Mouse (Mus musculus): ENCODE results near the gene Hnrnpll. TPM values are rescaled to one million over a fixed set of nuclear protein-coding genes. Genes with fewer than 3 reads are reported as not detected.
"Not testable (repeated sequence)": the region's sequence is repeated elsewhere in the genome, so short reads cannot be mapped to it uniquely, and the experiment has no call there.

Gene Hnrnpll
- polyA plus RNA-seq, 1 experiment from 2014 or later, result 34.8 TPM

- Histone ChIP-seq H3K9ac (ENCODE audit: low read depth, low read length) (no peak overlapping the region), H3K9me3 (ENCODE audit: control insufficient read depth, low read length) (no peaks in the 10 kb centered on the region), H3K36me3 (ENCODE audit: control insufficient read depth, insufficient read depth, low read length) (peaks cover 5% of the 10 kb centered on the region), H3K27ac (ENCODE audit: low read length) (no peak overlapping the region), H3K4me3 (ENCODE audit: low read length) (no peak overlapping the region), H3K4me1 (ENCODE audit: control insufficient read depth, insufficient read depth, low read length) (no peaks in the 10 kb centered on the region), H3K4me2 (ENCODE audit: low read depth, low read length) (no peak overlapping the region), H3K27me3 (replicated peaks; ENCODE audit: control insufficient read depth, insufficient read depth, low read length) (no peaks in the 10 kb centered on the region)
- 89% methylated on average over 6 of the region's 6 CpGs for WGBS
- ATAC-seq, result no peak
These were observed 33.5 kb downstream of the Hnrnpll start for GRCm38 (mm10) chr17:80028675-80029074.

- H3K4me2 ChIP-seq (ENCODE audit: low read depth, low read length), result no peak overlapping the region
- H3K9me3 ChIP-seq (ENCODE audit: control insufficient read depth, low read length), result no peaks in the 10 kb centered on the region
- WGBS, result 95% methylated on average over 5 of the region's 5 CpGs
- no peak overlapping the region for H3K9ac ChIP-seq (ENCODE audit: low read depth, low read length)
- no peaks in the 10 kb centered on the region for H3K27me3 ChIP-seq (replicated peaks; ENCODE audit: control insufficient read depth, insufficient read depth, low read length)
- ATAC-seq, result peak; percentile 86
- no peaks in the 10 kb centered on the region; the same call in 1 of the 2 replicates for H3K36me3 ChIP-seq (ENCODE audit: control insufficient read depth, insufficient read depth, low read length)
- no peaks in the 10 kb centered on the region for H3K4me1 ChIP-seq (ENCODE audit: control insufficient read depth, insufficient read depth, low read length)
- no peak overlapping the region for H3K27ac ChIP-seq (ENCODE audit: low read length)
- no peak overlapping the region for H3K4me3 ChIP-seq (ENCODE audit: low read length)
These were observed 35.8 kb downstream of the Hnrnpll start for GRCm38 (mm10) chr17:80026189-80026936.

- Histone ChIP-seq H3K4me1 (ENCODE audit: control insufficient read depth, insufficient read depth, low read length) (peaks cover 12% of the 10 kb centered on the region), H3K4me2 (ENCODE audit: low read depth, low read length) (no peak overlapping the region), H3K36me3 (ENCODE audit: control insufficient read depth, insufficient read depth, low read length) (no peaks in the 10 kb centered on the region), H3K27me3 (replicated peaks; ENCODE audit: control insufficient read depth, insufficient read depth, low read length) (no peaks in the 10 kb centered on the region), H3K27ac (ENCODE audit: low read length) (no peak overlapping the region), H3K9me3 (ENCODE audit: control insufficient read depth, low read length) (no peaks in the 10 kb centered on the region), H3K9ac (ENCODE audit: low read depth, low read length) (no peak overlapping the region), H3K4me3 (ENCODE audit: low read length) (no peak overlapping the region)
- ATAC-seq, result no peak
- 64% methylated on average over 5 of the region's 5 CpGs for WGBS
These were observed 40.0 kb downstream of the Hnrnpll start for GRCm38 (mm10) chr17:80022090-80022489.

GRCm38 (mm10) chr17:80020495-80020894 lies 41.6 kb downstream of the Hnrnpll start:
- H3K9me3 ChIP-seq (ENCODE audit: control insufficient read depth, low read length), result no peaks in the 10 kb centered on the region
- 74% methylated on average over 2 of the region's 2 CpGs for WGBS
- no peak overlapping the region for H3K9ac ChIP-seq (ENCODE audit: low read depth, low read length)
- H3K27me3 ChIP-seq (replicated peaks; ENCODE audit: control insufficient read depth, insufficient read depth, low read length), result no peaks in the 10 kb centered on the region
- no peak overlapping the region for H3K4me2 ChIP-seq (ENCODE audit: low read depth, low read length)
- no peak overlapping the region for H3K4me3 ChIP-seq (ENCODE audit: low read length)
- H3K27ac ChIP-seq (ENCODE audit: low read length), result no peak overlapping the region
- no peak for ATAC-seq
- H3K36me3 ChIP-seq (ENCODE audit: control insufficient read depth, insufficient read depth, low read length), result no peaks in the 10 kb centered on the region
- peaks cover 12% of the 10 kb centered on the region for H3K4me1 ChIP-seq (ENCODE audit: control insufficient read depth, insufficient read depth, low read length)

GRCm38 (mm10) chr17:80018976-80019541 lies 43.1 kb downstream of the Hnrnpll start:
- Histone ChIP-seq H3K4me3 (ENCODE audit: low read length) (peak overlapping the region; percentile 40), H3K27me3 (replicated peaks; ENCODE audit: control insufficient read depth, insufficient read depth, low read length) (no peaks in the 10 kb centered on the region), H3K9me3 (ENCODE audit: control insufficient read depth, low read length) (no peaks in the 10 kb centered on the region), H3K9ac (ENCODE audit: low read depth, low read length) (peak overlapping the region; percentile 63), H3K4me1 (ENCODE audit: control insufficient read depth, insufficient read depth, low read length) (peaks cover 12% of the 10 kb centered on the region), H3K4me2 (ENCODE audit: low read depth, low read length) (peak overlapping the region; percentile 49), H3K27ac (ENCODE audit: low read length) (no peak overlapping the region), H3K36me3 (ENCODE audit: control insufficient read depth, insufficient read depth, low read length) (no peaks in the 10 kb centered on the region)
- peak; percentile 52; the same call in 1 of the 2 replicates for ATAC-seq
- WGBS, result 7% methylated on average over 22 of the region's 22 CpGs

GRCm38 (mm10) chr17:80018239-80018975 lies 43.7 kb downstream of the Hnrnpll start:
- peak; percentile 59 for ATAC-seq
- H3K4me2 ChIP-seq (ENCODE audit: low read depth, low read length), result no peak overlapping the region

GRCm38 (mm10) chr17:80017389-80017788 lies 44.7 kb downstream of the Hnrnpll start:
- ATAC-seq, result no peak; the same call in 1 of the 2 replicates
- no peak overlapping the region for H3K27ac ChIP-seq (ENCODE audit: low read length)
- no peaks in the 10 kb centered on the region for H3K9me3 ChIP-seq (ENCODE audit: control insufficient read depth, low read length)
- WGBS, result 52% methylated on average over 12 of the region's 12 CpGs
- H3K4me2 ChIP-seq (ENCODE audit: low read depth, low read length), result no peak overlapping the region
- H3K4me3 ChIP-seq (ENCODE audit: low read length), result no peak overlapping the region
- no peaks in the 10 kb centered on the region for H3K27me3 ChIP-seq (replicated peaks; ENCODE audit: control insufficient read depth, insufficient read depth, low read length)
- H3K36me3 ChIP-seq (ENCODE audit: control insufficient read depth, insufficient read depth, low read length), result no peaks in the 10 kb centered on the region
- H3K9ac ChIP-seq (ENCODE audit: low read depth, low read length), result no peak overlapping the region
- peaks cover 12% of the 10 kb centered on the region for H3K4me1 ChIP-seq (ENCODE audit: control insufficient read depth, insufficient read depth, low read length)

More at GRCm38 (mm10) chr17:80018239-80018975, 43.7 kb downstream of the Hnrnpll start:
- Histone ChIP-seq H3K27ac (ENCODE audit: low read length) (no peak overlapping the region), H3K4me3 (ENCODE audit: low read length) (no peak overlapping the region), H3K9ac (ENCODE audit: low read depth, low read length) (no peak overlapping the region), H3K4me1 (ENCODE audit: control insufficient read depth, insufficient read depth, low read length) (peaks cover 12% of the 10 kb centered on the region), H3K9me3 (ENCODE audit: control insufficient read depth, low read length) (no peaks in the 10 kb centered on the region), H3K36me3 (ENCODE audit: control insufficient read depth, insufficient read depth, low read length) (no peaks in the 10 kb centered on the region), H3K27me3 (replicated peaks; ENCODE audit: control insufficient read depth, insufficient read depth, low read length) (no peaks in the 10 kb centered on the region)
- WGBS, result 50% methylated on average over 12 of the region's 12 CpGs

GRCm38 (mm10) chr17:80016400-80016799 lies 45.7 kb downstream of the Hnrnpll start:
- H3K9ac ChIP-seq (ENCODE audit: low read depth, low read length); H3K4me2 ChIP-seq (ENCODE audit: low read depth, low read length); H3K9me3 ChIP-seq (ENCODE audit: control insufficient read depth, low read length); H3K4me3 ChIP-seq (ENCODE audit: low read length); H3K36me3 ChIP-seq (ENCODE audit: control insufficient read depth, insufficient read depth, low read length); ATAC-seq; H3K27me3 ChIP-seq (replicated peaks; ENCODE audit: control insufficient read depth, insufficient read depth, low read length); H3K27ac ChIP-seq (ENCODE audit: low read length): not testable (repeated sequence)
- peaks cover 12% of the 10 kb centered on the region for H3K4me1 ChIP-seq (ENCODE audit: control insufficient read depth, insufficient read depth, low read length)
- WGBS, result 91% methylated on average over 4 of the region's 4 CpGs

GRCm38 (mm10) chr17:80014361-80014809 lies 47.7 kb downstream of the Hnrnpll start:
- H3K27ac ChIP-seq (ENCODE audit: low read length), result no peak overlapping the region
- H3K4me2 ChIP-seq (ENCODE audit: low read depth, low read length), result no peak overlapping the region
- H3K27me3 ChIP-seq (replicated peaks; ENCODE audit: control insufficient read depth, insufficient read depth, low read length), result no peaks in the 10 kb centered on the region
- WGBS, result 78% methylated on average over 8 of the region's 8 CpGs
- H3K4me3 ChIP-seq (ENCODE audit: low read length), result no peak overlapping the region
- H3K4me1 ChIP-seq (ENCODE audit: control insufficient read depth, insufficient read depth, low read length), result peaks cover 12% of the 10 kb centered on the region
- no peaks in the 10 kb centered on the region for H3K36me3 ChIP-seq (ENCODE audit: control insufficient read depth, insufficient read depth, low read length)
- H3K9ac ChIP-seq (ENCODE audit: low read depth, low read length), result no peak overlapping the region
- no peak for ATAC-seq
- H3K9me3 ChIP-seq (ENCODE audit: control insufficient read depth, low read length), result no peaks in the 10 kb centered on the region
